Mouse (Mus musculus) heart, adult 2 months (tissue): Measurements from ENCODE around the gene Cisd2. TPM values are rescaled to one million over a fixed set of nuclear protein-coding genes. Genes with fewer than 3 reads are reported as not detected.

ENCODE experiments used
- DNase-seq, 2 experiments: peaks; one replicate each; pipeline ENCODE4 v3.0.0; 2021
- H3K27ac ChIP-seq: fragments of 200-600 bp; 2 replicates; pipeline ENCODE4 v1.8.1; 2022
- H3K27me3 ChIP-seq: fragments of 200-500 bp; 2 replicates; pipeline ENCODE4 v1.6.1; 2012; ENCODE audit warnings: mild to moderate bottlenecking, low read length, inconsistent platforms, mixed read lengths; ENCODE audit not compliant: control insufficient read depth, insufficient read depth
- H3K36me3 ChIP-seq: fragments of 200-500 bp; 2 replicates; pipeline ENCODE4 v1.6.1; 2012; ENCODE audit warnings: low read length, inconsistent platforms; ENCODE audit not compliant: control insufficient read depth, insufficient read depth
- H3K4me1 ChIP-seq: fragments of 200-500 bp; 2 replicates; pipeline ENCODE4 v1.6.1; 2011; ENCODE audit warnings: low read length; ENCODE audit not compliant: control insufficient read depth, insufficient read depth
- H3K4me3 ChIP-seq: fragments of 200-600 bp; 2 replicates; pipeline ENCODE4 v1.8.1; 2022
- H3K79me2 ChIP-seq: fragments of 200-500 bp; replicated peaks from 2 replicates; pipeline ENCODE4 v1.6.1; 2012; ENCODE audit warnings: mild to moderate bottlenecking, inconsistent platforms, low read length, moderate library complexity, mixed read lengths; ENCODE audit not compliant: control insufficient read depth, insufficient read depth
- H3K9ac ChIP-seq: fragments of 200-500 bp; 2 replicates; pipeline ENCODE4 v1.6.1; 2012; ENCODE audit warnings: low read depth, mild to moderate bottlenecking, control low read depth, inconsistent platforms, low read length, mixed read lengths
- CTCF ChIP-seq: fragments of 200-600 bp; IDR thresholded peaks from 2 replicates; pipeline ENCODE4 v1.8.1; 2022; ENCODE audit warnings: antibody characterized with exemption, mild to moderate bottlenecking, moderate library complexity
- EP300 ChIP-seq: fragments of 200-500 bp; IDR thresholded peaks from 2 replicates; pipeline ENCODE4 v1.6.1; 2011; ENCODE audit warnings: low read depth, low read length, control low read depth; ENCODE audit not compliant: insufficient read depth
- POLR2A ChIP-seq: fragments of 200-500 bp; IDR thresholded peaks from 2 replicates; pipeline ENCODE4 v1.6.1; 2011; ENCODE audit warnings: mild to moderate bottlenecking, low read depth, low read length, control low read depth; ENCODE audit not compliant: insufficient read depth
- WGBS: fragments of 180-500 bp; shearing (Covaris S2); methylation state at CpG from one replicate; pipeline ENCODE4 v1.1.7; 2018; 5-methylcytosine and 5-hydroxymethylcytosine counted together
- intact Hi-C: fragments of 180-260 bp; cut with DNase I; formaldehyde crosslinking; loops from one replicate; pipeline ENCODE4 v1.15.1; 2025
- long read RNA-seq: library from polyadenylated mRNA; stranded (forward); transcript quantifications from one replicate; pipeline ENCODE4 v2.0.0, GENCODE M21; 2021
- polyA plus RNA-seq: library from polyadenylated mRNA; depleted of rRNA; stranded (reverse); fragments of >200 nt; gene quantifications from 2 replicates; pipeline ENCODE4 v1.2.3, GENCODE M21; 2012; rRNA removed
- total RNA-seq, 2 experiments: library from RNA; stranded (reverse); gene quantifications; 2 replicates each; pipeline ENCODE4 v1.2.3; 2021

The Cisd2 gene
- total RNA-seq (10 to 100 TPM; 47.1 to 55.0 TPM), polyA plus RNA-seq (20.6 and 31.4 TPM in 2 replicates)
- long read RNA-seq, transcript Cisd2-201 (3 exons, 3,361 nt): major isoform, 58 of 62 reads
- long read RNA-seq, partial matches to known transcripts: 0 of 62 reads
- long read RNA-seq, other reads (novel, unspliced or antisense): 4 of 62 reads

GRCm38 (mm10) chr3:135423608-135424212 lies at the start of gene Cisd2:
Cisd2 (minus strand) TSS chr3:135423925.
- TF ChIP-seq EP300: no peak
- H3K27ac ChIP-seq: peak within 1 kb of the TSS; percentile 97
- H3K79me2 ChIP-seq: peaks cover 5% of the 10 kb centered on the region; the same call in 1 of the 2 replicates
- H3K27me3 ChIP-seq: no peaks in the 10 kb centered on the region
- intact Hi-C loops: loop anchor here (1.0 to 5.0 kb wide), 3 partner anchors 15 to 174 kb away; partner anchors contain the start of gene Ube2d3
- no peak for DNase-seq
- H3K9ac ChIP-seq: peak within 1 kb of the TSS; percentile 94
- H3K36me3 ChIP-seq: peaks cover 14% of the 10 kb centered on the region
- H3K4me3 ChIP-seq: peak within 1 kb of the TSS; percentile 74
- 0% methylated on average over 8 of the region's 8 CpGs for WGBS
- peaks cover 4% of the 10 kb centered on the region for H3K4me1 ChIP-seq

DNA sequence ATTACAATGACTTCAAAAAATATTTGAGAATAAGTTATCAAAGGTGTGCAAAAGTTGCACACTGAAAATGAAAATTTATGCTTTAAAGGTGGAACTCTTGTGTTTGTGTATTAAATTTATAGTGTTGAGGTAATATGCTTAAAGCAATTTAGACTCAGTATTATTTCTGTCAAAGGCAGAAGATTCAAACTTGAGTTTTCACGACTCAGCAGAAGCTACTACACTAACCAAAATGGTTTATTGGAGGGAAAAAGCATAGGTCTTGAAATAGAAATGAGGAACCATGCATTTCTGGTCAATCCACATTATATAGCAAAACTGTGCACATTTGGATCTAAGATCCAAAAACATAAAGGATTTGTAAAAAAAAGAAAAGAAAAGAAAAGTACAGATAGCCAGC lies 47.1 kb upstream of the Cisd2 start:
- 82% methylated on average over 1 of the region's 1 CpGs for WGBS
- no peak for DNase-seq

DNA sequence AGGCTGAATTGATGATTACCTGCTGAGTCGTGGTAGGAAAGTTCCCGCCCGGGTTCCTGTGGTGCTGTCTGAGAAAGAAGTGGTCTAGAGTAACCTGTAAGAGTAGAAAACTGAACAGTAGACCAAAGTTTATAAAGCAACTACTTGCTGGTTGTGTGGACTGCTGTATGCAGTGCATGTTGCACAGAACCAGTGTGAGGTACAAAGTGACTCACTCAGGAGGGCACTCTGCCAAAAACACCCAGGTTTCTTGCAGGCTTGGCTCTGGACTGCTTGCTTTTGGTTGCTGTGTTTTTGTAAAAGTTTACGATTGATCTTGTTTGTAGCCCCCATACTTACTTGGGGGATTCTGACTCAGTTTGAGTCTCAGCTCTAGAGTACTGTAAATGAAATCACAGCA lies 46.2 kb upstream of the Cisd2 start:
- peak; percentile 58 to 63 for DNase-seq

More for the DNA sequence above, 47.1 kb upstream of the Cisd2 start:
- H3K4me1 ChIP-seq: peaks cover 1% of the 10 kb centered on the region; the same call in 1 of the 2 replicates
- no peak for TF ChIP-seq POLR2A
- no peak for TF ChIP-seq EP300
- TF ChIP-seq CTCF: no peak
- no peaks in the 10 kb centered on the region for H3K27me3 ChIP-seq
- intact Hi-C loops: loop anchor here (5.0 kb wide), 1 partner anchor 51 kb away; no protein-coding TSS in a partner anchor
- H3K4me3 ChIP-seq: no peak overlapping the region
- peaks cover 9% of the 10 kb centered on the region for H3K36me3 ChIP-seq
- H3K27ac ChIP-seq: no peak overlapping the region
- H3K9ac ChIP-seq: no peak overlapping the region
- no peaks in the 10 kb centered on the region for H3K79me2 ChIP-seq

DNA sequence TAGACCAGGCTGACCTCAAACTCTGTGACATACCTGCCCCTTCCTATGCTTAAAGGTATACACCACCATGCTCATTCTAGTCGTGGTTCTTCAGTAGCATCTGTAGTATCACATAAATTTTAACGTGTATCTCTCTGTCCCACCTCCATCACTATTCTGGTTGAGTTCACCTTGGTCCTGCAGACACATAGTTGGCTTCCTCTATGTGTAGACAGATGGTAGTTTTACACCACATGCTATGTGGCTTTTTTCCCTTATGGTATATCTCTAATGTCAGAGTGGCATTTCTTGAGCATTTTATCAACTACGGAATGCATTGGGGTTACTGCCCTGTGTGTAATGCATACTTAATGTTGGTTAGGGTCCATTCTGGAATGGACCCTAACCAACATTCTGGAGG lies 45.4 kb upstream of the Cisd2 start:
- no peaks in the 10 kb centered on the region for H3K79me2 ChIP-seq
- intact Hi-C loops: loop anchor here (5.0 kb wide), 1 partner anchor 43 kb away; no protein-coding TSS in a partner anchor
- 50% methylated on average over 3 of the region's 3 CpGs for WGBS
- no peaks in the 10 kb centered on the region for H3K27me3 ChIP-seq
- H3K4me3 ChIP-seq: no peak overlapping the region
- peaks cover 13% of the 10 kb centered on the region for H3K36me3 ChIP-seq
- TF ChIP-seq CTCF: no peak
- no peak overlapping the region for H3K27ac ChIP-seq
- no peak overlapping the region for H3K9ac ChIP-seq
- H3K4me1 ChIP-seq: peaks cover 1% of the 10 kb centered on the region; the same call in 1 of the 2 replicates
- no peak for DNase-seq

More for the DNA sequence above, 46.2 kb upstream of the Cisd2 start:
- peaks cover 1% of the 10 kb centered on the region; the same call in 1 of the 2 replicates for H3K4me1 ChIP-seq
- H3K27me3 ChIP-seq: no peaks in the 10 kb centered on the region
- H3K79me2 ChIP-seq: no peaks in the 10 kb centered on the region
- no peak overlapping the region for H3K9ac ChIP-seq
- intact Hi-C loops: loop anchor here (5.0 kb wide), 2 partner anchors 42 to 52 kb away; no protein-coding TSS in a partner anchor
- 24% methylated on average over 4 of the region's 4 CpGs for WGBS
- no peak overlapping the region for H3K4me3 ChIP-seq
- peaks cover 9% of the 10 kb centered on the region for H3K36me3 ChIP-seq
- H3K27ac ChIP-seq: no peak overlapping the region
- TF ChIP-seq EP300: no peak
- TF ChIP-seq CTCF: no peak
- no peak for TF ChIP-seq POLR2A

GRCm38 (mm10) chr3:135468402-135468801 lies 44.7 kb upstream of the Cisd2 start:
- H3K27ac ChIP-seq: no peak overlapping the region
- TF ChIP-seq POLR2A (no peak), CTCF (no peak), EP300 (no peak)
- H3K9ac ChIP-seq: no peak overlapping the region
- intact Hi-C loops: loop anchor here (5.0 kb wide), 1 partner anchor 44 kb away; no protein-coding TSS in a partner anchor
- no peaks in the 10 kb centered on the region for H3K27me3 ChIP-seq
- H3K36me3 ChIP-seq: peaks cover 17% of the 10 kb centered on the region
- 88% methylated on average over 1 of the region's 1 CpGs for WGBS
- H3K79me2 ChIP-seq: no peaks in the 10 kb centered on the region
- H3K4me1 ChIP-seq: peaks cover 1% of the 10 kb centered on the region; the same call in 1 of the 2 replicates
- H3K4me3 ChIP-seq: no peak overlapping the region
- no peak for DNase-seq

GRCm38 (mm10) chr3:135458981-135459380 lies 35.3 kb upstream of the Cisd2 start:
- Histone ChIP-seq H3K36me3 (peaks cover 36% of the 10 kb centered on the region), H3K4me1 (no peaks in the 10 kb centered on the region), H3K27me3 (no peaks in the 10 kb centered on the region), H3K27ac (no peak overlapping the region), H3K79me2 (no peaks in the 10 kb centered on the region), H3K9ac (no peak overlapping the region), H3K4me3 (no peak overlapping the region)
- no peak for DNase-seq
- no peak for TF ChIP-seq EP300
- TF ChIP-seq POLR2A: no peak
- TF ChIP-seq CTCF: no peak
- intact Hi-C loops: no loop called here
